8 mouse cellular contexts compared by ENCODE assay signal in the genomic region with DNA sequence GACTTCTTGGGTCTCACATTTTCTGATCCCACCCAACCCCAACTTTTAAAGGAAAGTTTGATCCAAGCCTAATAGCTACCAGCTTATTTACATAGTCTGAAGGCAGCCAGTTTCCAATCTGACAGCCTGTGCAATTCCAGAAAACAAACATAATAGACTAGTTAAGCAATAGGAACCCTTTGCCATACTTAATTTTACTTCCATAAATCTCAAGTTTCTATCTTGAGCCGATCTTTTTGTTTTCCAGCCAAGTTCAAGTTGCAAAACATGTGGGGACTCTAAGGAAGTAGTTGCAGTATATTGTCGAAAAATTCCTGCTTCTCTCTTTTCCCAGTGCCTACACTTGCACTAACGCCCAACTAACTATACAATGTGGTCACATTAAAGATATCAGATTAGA. TPM values are rescaled to one million over a fixed set of nuclear protein-coding genes. Genes with fewer than 3 reads are reported as not detected.
A peak's percentile ranks its signal among the peaks of the same experiment; 100 is the strongest.
DNase-seq lines count a peak whose midpoint lies in the region; ATAC-seq and TF ChIP-seq lines count a peak whose summit lies in the region.

No protein-coding gene starts in this region.

- H3K27ac ChIP-seq in heart, embryonic 14.5 days (replicated peaks in 1 of 2; ENCODE audit: control insufficient read depth in 1 of 2, insufficient read depth in 1 of 2, low read depth in 2 of 2, low read length in 2 of 2) = peak overlapping the region in 1 of 2 experiments; percentile 90; a peak in 1 of 4 replicates
- no peak overlapping the region for H3K27ac ChIP-seq in forebrain, embryonic 11.5 days (ENCODE audit: low read depth, low read length)
- H3K27ac ChIP-seq in limb, embryonic 14.5 days (replicated peaks; ENCODE audit: low read depth, low read length) = 0 out of 2 replicates have a peak overlapping the region, but pooled peaks have one; percentile 96
- H3K27ac ChIP-seq in neural tube, embryonic 12.5 days = no peak overlapping the region

- H3K4me2 ChIP-seq in heart, embryonic 14.5 days (ENCODE audit: low read length) = peak overlapping the region; percentile 86
- H3K4me2 ChIP-seq in forebrain, embryonic 11.5 days (ENCODE audit: low read depth, low read length, severe bottlenecking) = peak overlapping the region; percentile 69
- H3K4me2 ChIP-seq in limb, embryonic 14.5 days (replicated peaks; ENCODE audit: low read depth, low read length, severe bottlenecking) = peak overlapping the region; percentile 58
- peak overlapping the region; percentile 62 for H3K4me2 ChIP-seq in neural tube, embryonic 12.5 days (replicated peaks)

- H3K4me1 ChIP-seq in heart, embryonic 14.5 days (ENCODE audit: control insufficient read depth in 2 of 2, insufficient read depth in 2 of 2, low read length in 2 of 2) = peaks cover 0 to 8% of the 10 kb centered on the region in 2 experiments; a peak in 2 of 4 replicates
- H3K4me1 ChIP-seq in forebrain, embryonic 11.5 days (replicated peaks; ENCODE audit: control insufficient read depth, insufficient read depth, low read length) = peaks cover 2% of the 10 kb centered on the region; the same call in 1 of the 2 replicates
- peaks cover 9% of the 10 kb centered on the region; the same call in 1 of the 2 replicates for H3K4me1 ChIP-seq in limb, embryonic 14.5 days (ENCODE audit: control insufficient read depth, insufficient read depth, low read length)
- peaks cover 13% of the 10 kb centered on the region; the same call in 1 of the 2 replicates for H3K4me1 ChIP-seq in neural tube, embryonic 12.5 days

- 51% methylated on average over 3 of the region's 3 CpGs for WGBS in heart, embryonic 14.5 days
- WGBS in forebrain, embryonic 11.5 days = 70% methylated on average over 3 of the region's 3 CpGs
- WGBS in limb, embryonic 14.5 days = 26% methylated on average over 3 of the region's 3 CpGs
- WGBS in neural tube, embryonic 12.5 days = 71% methylated on average over 3 of the region's 3 CpGs

- H3K36me3 ChIP-seq in heart, embryonic 14.5 days (ENCODE audit: control insufficient read depth, insufficient read depth, low read length) = peaks cover 23% of the 10 kb centered on the region
- no peaks in the 10 kb centered on the region; the same call in 1 of the 2 replicates for H3K36me3 ChIP-seq in forebrain, embryonic 11.5 days (ENCODE audit: control insufficient read depth, insufficient read depth, low read length)
- H3K36me3 ChIP-seq in limb, embryonic 14.5 days (ENCODE audit: control insufficient read depth, insufficient read depth, low read length) = peaks cover 16% of the 10 kb centered on the region
- peaks cover 17% of the 10 kb centered on the region for H3K36me3 ChIP-seq in neural tube, embryonic 12.5 days

- no peaks in the 10 kb centered on the region for H3K9me3 ChIP-seq in heart, embryonic 14.5 days (ENCODE audit: control insufficient read depth, low read length)
- no peaks in the 10 kb centered on the region for H3K9me3 ChIP-seq in forebrain, embryonic 11.5 days (ENCODE audit: control insufficient read depth, low read length)
- no peaks in the 10 kb centered on the region for H3K9me3 ChIP-seq in limb, embryonic 14.5 days (ENCODE audit: control insufficient read depth, low read length)
- no peaks in the 10 kb centered on the region for H3K9me3 ChIP-seq in neural tube, embryonic 12.5 days

- no peak for DNase-seq in heart, adult 8-10 months (ENCODE audit: low spot score)
- no peak for DNase-seq in forebrain, embryonic 11.5 days (ENCODE audit: low spot score)
- no peak for DNase-seq in limb, embryonic 14.5 days (ENCODE audit: low spot score)
- DNase-seq in right cerebral cortex, postnatal 14 days = no peak
- DNase-seq in gastrocnemius, adult 8-10 months (ENCODE audit: low spot score in 2 of 2) = no peak

- TF ChIP-seq POLR2A in limb, embryonic 14.5 days (IDR thresholded peaks at IDR 0.05; ENCODE audit: borderline replicate concordance, extremely low read depth, insufficient read depth, insufficient read length) = no peak

- H3K4me3 ChIP-seq in heart, embryonic 14.5 days (ENCODE audit: control insufficient read depth in 1 of 2, insufficient read depth in 1 of 2, low read depth in 1 of 2, low read length in 2 of 2) = peak overlapping the region in 1 of 2 experiments; percentile 66; a peak in 2 of 4 replicates
- H3K4me3 ChIP-seq in forebrain, embryonic 11.5 days (ENCODE audit: low read depth, low read length) = peak overlapping the region; percentile 72; the same call in 1 of the 2 replicates
- peak overlapping the region; percentile 74 for H3K4me3 ChIP-seq in limb, embryonic 14.5 days (replicated peaks; ENCODE audit: low read length)
- peak overlapping the region; percentile 71; the same call in 1 of the 2 replicates for H3K4me3 ChIP-seq in neural tube, embryonic 12.5 days

- ATAC-seq in heart, embryonic 14.5 days (ENCODE audit: insufficient number of reproducible peaks, insufficient read depth, low FRiP score, low read depth) = no peak
- ATAC-seq in forebrain, embryonic 11.5 days (replicated peaks; ENCODE audit: low FRiP score) = no peak
- ATAC-seq in limb, embryonic 14.5 days (ENCODE audit: low FRiP score, low read depth) = no peak
- no peak for ATAC-seq in neural tube, embryonic 12.5 days (ENCODE audit: low FRiP score, low read depth)
- no peak for ATAC-seq in megakaryocyte-erythroid progenitor cell, adult 5-6 weeks (replicated peaks; ENCODE audit: low FRiP score, low TSS enrichment, poor library complexity, severe bottlenecking)

- no peaks in the 10 kb centered on the region for H3K27me3 ChIP-seq in heart, embryonic 14.5 days (ENCODE audit: control insufficient read depth, insufficient read depth, low read length)
- H3K27me3 ChIP-seq in forebrain, embryonic 11.5 days (ENCODE audit: control insufficient read depth, insufficient read depth, low read length) = no peaks in the 10 kb centered on the region
- no peaks in the 10 kb centered on the region for H3K27me3 ChIP-seq in limb, embryonic 14.5 days (ENCODE audit: control insufficient read depth, insufficient read depth, low read length)
- no peaks in the 10 kb centered on the region for H3K27me3 ChIP-seq in neural tube, embryonic 12.5 days (replicated peaks)

- H3K9ac ChIP-seq in heart, embryonic 14.5 days (ENCODE audit: low read length) = peak overlapping the region; percentile 72
- H3K9ac ChIP-seq in forebrain, embryonic 11.5 days (ENCODE audit: low read length) = peak overlapping the region; percentile 92; the same call in 1 of the 2 replicates
- peak overlapping the region; percentile 67; the same call in 1 of the 2 replicates for H3K9ac ChIP-seq in limb, embryonic 14.5 days (ENCODE audit: low read depth, low read length, severe bottlenecking)
- H3K9ac ChIP-seq in neural tube, embryonic 12.5 days = peak overlapping the region; percentile 87; the same call in 1 of the 2 replicates

RNA-seq across cellular contexts. Expression of a gene that starts 8.8 kb away (rescaled TPM):
- 68.4 and 74.3 TPM in 2 replicates for polyA plus RNA-seq in heart, embryonic 14.5 days (2014; fragmentation: Nextera tagmentation; extraction: Ambion mirVana)
- total RNA-seq in heart, adult 8-10 months (2022) = 100 to 1,000 TPM in 1 of 4 experiments, 10 to 100 TPM in 3; 65.2 to 106 (median 92.3) TPM
- 306 and 321 TPM in 2 replicates for polyA plus RNA-seq in forebrain, embryonic 11.5 days (2014; fragmentation: Nextera tagmentation; extraction: Ambion mirVana)
- 54.0 and 62.2 TPM in 2 replicates for polyA plus RNA-seq in limb, embryonic 14.5 days (2012; rRNA removed)
- 128 and 137 TPM in 2 replicates for polyA plus RNA-seq in limb, embryonic 14.5 days (2014; fragmentation: Nextera tagmentation; extraction: Ambion mirVana)
- 399 and 409 TPM in 2 replicates for polyA plus RNA-seq in neural tube, embryonic 12.5 days (2016; fragmentation: Nextera tagmentation; extraction: Ambion mirVana)
- 10 to 100 TPM; 11.5 to 35.7 (median 20.4) TPM for total RNA-seq in gastrocnemius, adult 8-10 months (2022)
- 5.7 and 12.6 TPM in 2 replicates for total RNA-seq in megakaryocyte-erythroid progenitor cell, adult 5-6 weeks (2014; fragmentation: Nextera tagmentation)
- total RNA-seq in megakaryocyte-erythroid progenitor cell, adult 5-6 weeks (2017) = 5.3 and 21.9 TPM in 2 replicates

RNA-seq across cellular contexts. Expression of a gene that starts 9.0 kb away (rescaled TPM):
- polyA plus RNA-seq in heart, embryonic 14.5 days (2014; fragmentation: Nextera tagmentation; extraction: Ambion mirVana) = 9.5 TPM in 2 replicates
- total RNA-seq in heart, adult 8-10 months (2022) = 10 to 100 TPM in 1 of 4 experiments, 1 to 10 TPM in 3; 9.8 to 11.8 (median 9.9) TPM
- polyA plus RNA-seq in forebrain, embryonic 11.5 days (2014; fragmentation: Nextera tagmentation; extraction: Ambion mirVana) = 20.4 and 24.2 TPM in 2 replicates
- polyA plus RNA-seq in limb, embryonic 14.5 days (2012; rRNA removed) = 8.1 and 9.1 TPM in 2 replicates
- polyA plus RNA-seq in limb, embryonic 14.5 days (2014; fragmentation: Nextera tagmentation; extraction: Ambion mirVana) = 15.8 and 17.1 TPM in 2 replicates
- 16.5 and 18.1 TPM in 2 replicates for polyA plus RNA-seq in neural tube, embryonic 12.5 days (2016; fragmentation: Nextera tagmentation; extraction: Ambion mirVana)
- 1 to 10 TPM; 6.4 to 7.4 (median 6.6) TPM for total RNA-seq in gastrocnemius, adult 8-10 months (2022)
- 15.4 and 38.5 TPM in 2 replicates for total RNA-seq in megakaryocyte-erythroid progenitor cell, adult 5-6 weeks (2014; fragmentation: Nextera tagmentation)
- total RNA-seq in megakaryocyte-erythroid progenitor cell, adult 5-6 weeks (2017) = 23.1 and 24.2 TPM in 2 replicates

RNA-seq across cellular contexts. Expression of a gene that starts 54.4 kb away (rescaled TPM):
- polyA plus RNA-seq in heart, embryonic 14.5 days (2014; fragmentation: Nextera tagmentation; extraction: Ambion mirVana) = 0.23 and 0.43 TPM in 2 replicates
- not detected for total RNA-seq in heart, adult 8-10 months (2022)
- 0.16 and 0.21 TPM in 2 replicates for polyA plus RNA-seq in forebrain, embryonic 11.5 days (2014; fragmentation: Nextera tagmentation; extraction: Ambion mirVana)
- 0.24 and 0.32 TPM in 2 replicates for polyA plus RNA-seq in limb, embryonic 14.5 days (2012; rRNA removed)
- polyA plus RNA-seq in limb, embryonic 14.5 days (2014; fragmentation: Nextera tagmentation; extraction: Ambion mirVana) = 0.37 and 0.44 TPM in 2 replicates
- polyA plus RNA-seq in neural tube, embryonic 12.5 days (2016; fragmentation: Nextera tagmentation; extraction: Ambion mirVana) = 0.19 TPM in 1 of 2 replicates, not detected in the other
- not detected for total RNA-seq in gastrocnemius, adult 8-10 months (2022)
- total RNA-seq in megakaryocyte-erythroid progenitor cell, adult 5-6 weeks (2014; fragmentation: Nextera tagmentation) = not detected in 2 replicates
- total RNA-seq in megakaryocyte-erythroid progenitor cell, adult 5-6 weeks (2017) = not detected in 2 replicates

RNA-seq across cellular contexts. Expression of a gene that starts 58.1 kb away (rescaled TPM):
- polyA plus RNA-seq in heart, embryonic 14.5 days (2014; fragmentation: Nextera tagmentation; extraction: Ambion mirVana) = not detected in 2 replicates
- not detected for total RNA-seq in heart, adult 8-10 months (2022)
- polyA plus RNA-seq in forebrain, embryonic 11.5 days (2014; fragmentation: Nextera tagmentation; extraction: Ambion mirVana) = not detected in 2 replicates
- polyA plus RNA-seq in limb, embryonic 14.5 days (2012; rRNA removed) = not detected in 2 replicates
- not detected in 2 replicates for polyA plus RNA-seq in limb, embryonic 14.5 days (2014; fragmentation: Nextera tagmentation; extraction: Ambion mirVana)
- polyA plus RNA-seq in neural tube, embryonic 12.5 days (2016; fragmentation: Nextera tagmentation; extraction: Ambion mirVana) = not detected in 2 replicates
- total RNA-seq in gastrocnemius, adult 8-10 months (2022) = not detected
- not detected in 2 replicates for total RNA-seq in megakaryocyte-erythroid progenitor cell, adult 5-6 weeks (2014; fragmentation: Nextera tagmentation)
- total RNA-seq in megakaryocyte-erythroid progenitor cell, adult 5-6 weeks (2017) = not detected in 2 replicates
